Mouse (Mus musculus) erythroblast, embryonic 14.5 days (primary cell): ENCODE results near the gene 2010111I01Rik.

Experiments
- GATA1 ChIP-seq: IDR thresholded peaks from 2 replicates; pipeline ENCODE4 v1.6.1; 2012; ENCODE audit warnings: low read length, inconsistent platforms, mixed read lengths
- TAL1 ChIP-seq: IDR thresholded peaks from 3 replicates; pipeline ENCODE4 v1.6.1; 2012; ENCODE audit warnings: low read length, inconsistent platforms, mixed read lengths

DNA sequence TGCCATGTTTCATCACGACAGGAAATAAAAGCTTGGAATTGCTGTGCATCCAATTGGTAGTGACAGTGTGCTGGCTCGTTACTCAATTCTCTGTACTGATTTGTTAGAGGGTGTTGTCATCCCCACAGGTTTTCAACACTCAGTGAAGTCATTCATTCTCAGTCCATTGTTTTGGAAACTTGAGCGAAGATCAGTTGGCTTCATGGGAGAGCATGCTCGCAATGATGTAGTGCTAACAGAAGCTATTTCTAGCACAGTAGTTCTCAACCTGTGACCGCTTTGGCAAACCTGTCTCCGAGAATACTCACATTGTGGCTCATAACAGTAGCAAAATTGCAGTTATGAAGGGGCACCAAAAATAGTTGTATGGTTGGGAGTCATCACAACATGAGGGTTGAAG lies 8.7 kb upstream of the 2010111I01Rik start:
- TF ChIP-seq GATA1 (no peak), TAL1 (no peak)
